Mouse (Mus musculus): ENCODE data around the gene Maml3.

Gene Maml3

GRCm38 (mm10) chr3:51953927-51954326 lies 150.9 kb downstream of the Maml3 start:
- DNase-seq (ENCODE audit: low spot score) = no peak

DNA sequence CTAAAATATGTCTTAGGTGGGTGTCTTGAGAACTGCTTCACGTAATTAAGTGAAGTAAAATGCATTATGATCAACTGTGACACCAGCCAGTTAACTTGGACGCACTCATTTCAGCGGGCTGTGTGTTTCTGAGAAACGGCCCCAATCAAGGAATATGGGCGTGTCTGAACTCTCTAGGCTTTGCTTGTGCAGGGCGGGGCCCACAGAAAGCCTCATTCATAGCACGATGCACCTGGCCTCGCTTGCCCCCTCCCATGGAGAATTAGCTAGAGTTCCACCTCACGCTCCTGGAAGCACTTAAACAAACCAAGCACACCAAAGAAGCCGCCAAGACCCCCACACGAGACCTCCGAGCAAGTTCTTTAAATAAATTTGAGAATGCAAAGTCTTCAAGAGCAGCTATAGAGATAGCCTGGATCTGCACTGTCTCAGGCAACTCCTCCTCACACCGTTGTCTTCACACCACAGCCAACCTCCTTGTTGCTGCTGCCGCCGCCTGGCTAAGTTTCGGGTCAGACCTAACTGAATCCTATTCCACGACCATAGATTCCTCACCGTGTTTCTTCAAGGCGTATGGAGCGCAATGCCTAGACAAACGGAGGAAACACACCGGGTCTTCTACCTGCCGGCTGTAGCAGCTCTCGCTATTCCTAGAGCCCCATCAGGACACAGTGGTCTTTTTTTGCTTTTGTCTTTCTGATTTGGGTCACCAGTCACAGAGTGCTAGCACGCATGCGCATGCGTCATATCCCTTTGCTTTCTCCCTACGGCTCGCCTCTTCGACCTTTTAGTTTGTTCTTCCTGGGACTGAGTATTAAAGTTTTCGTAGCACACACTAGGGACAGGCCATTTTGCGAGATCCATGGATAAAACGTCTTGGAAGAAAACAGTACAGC lies 151.9 kb downstream of the Maml3 start:
- no peak for DNase-seq (ENCODE audit: low spot score)

DNA sequence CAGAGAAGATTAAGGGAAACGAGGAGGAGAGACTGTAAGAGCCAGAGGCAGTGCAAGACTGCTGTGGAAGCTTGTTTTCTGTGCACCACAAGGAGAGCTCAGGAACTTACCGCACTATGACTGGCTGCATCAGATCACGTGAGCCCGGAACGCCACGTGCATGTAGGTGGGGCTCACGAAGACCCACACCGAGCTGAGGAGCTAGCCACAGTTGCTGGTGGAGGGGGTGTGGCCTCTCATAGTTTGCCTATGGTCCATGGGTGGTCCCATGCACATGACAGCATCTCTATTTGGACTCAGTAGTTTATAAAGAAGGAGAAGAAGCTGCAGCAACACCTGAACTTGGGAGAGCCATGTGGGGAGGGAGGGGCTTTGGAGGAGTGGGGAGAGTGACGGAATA lies 152.6 kb downstream of the Maml3 start:
- DNase-seq (ENCODE audit: low spot score) = no peak

DNA sequence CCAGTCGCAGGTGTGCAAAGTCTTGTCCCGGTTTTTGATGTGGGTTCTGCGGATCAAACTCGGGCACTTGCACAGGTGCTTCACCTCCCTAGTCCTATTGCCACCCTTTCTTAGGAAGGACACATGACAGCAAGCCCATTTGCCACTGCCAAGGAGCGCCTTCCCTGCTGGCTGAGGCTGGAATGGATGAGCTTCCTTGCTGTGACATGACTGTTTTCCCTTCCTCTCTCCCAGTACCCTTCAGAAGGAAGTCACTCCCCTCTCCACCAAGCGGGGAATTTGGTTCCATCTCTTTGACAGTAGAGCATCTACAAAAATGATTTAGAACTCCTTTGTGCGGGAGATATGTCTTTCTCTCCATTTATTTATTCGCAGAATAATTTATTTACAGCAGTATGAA lies 155.2 kb downstream of the Maml3 start:
- no peak for DNase-seq (ENCODE audit: low spot score)

DNA sequence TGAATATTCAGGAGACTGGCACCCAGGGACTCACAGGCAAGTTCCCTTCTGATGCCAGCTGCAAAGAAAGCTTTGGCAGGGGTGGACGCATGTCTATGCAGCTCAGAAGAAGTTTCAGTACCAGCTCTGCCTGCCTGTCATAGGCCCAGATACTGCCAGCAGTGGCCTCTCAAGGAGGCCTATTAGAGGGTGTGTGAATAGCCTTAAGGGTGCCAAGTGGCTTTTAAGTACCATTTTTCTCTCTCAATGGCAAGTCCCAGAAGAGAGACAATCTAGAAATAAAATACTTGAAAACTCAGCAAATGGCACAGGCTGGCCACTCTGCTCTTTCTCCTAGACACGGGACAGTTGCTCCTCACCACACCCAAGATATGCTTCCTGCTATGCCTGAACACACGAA lies 157.7 kb downstream of the Maml3 start:
- no peak for DNase-seq (ENCODE audit: low spot score)

DNA sequence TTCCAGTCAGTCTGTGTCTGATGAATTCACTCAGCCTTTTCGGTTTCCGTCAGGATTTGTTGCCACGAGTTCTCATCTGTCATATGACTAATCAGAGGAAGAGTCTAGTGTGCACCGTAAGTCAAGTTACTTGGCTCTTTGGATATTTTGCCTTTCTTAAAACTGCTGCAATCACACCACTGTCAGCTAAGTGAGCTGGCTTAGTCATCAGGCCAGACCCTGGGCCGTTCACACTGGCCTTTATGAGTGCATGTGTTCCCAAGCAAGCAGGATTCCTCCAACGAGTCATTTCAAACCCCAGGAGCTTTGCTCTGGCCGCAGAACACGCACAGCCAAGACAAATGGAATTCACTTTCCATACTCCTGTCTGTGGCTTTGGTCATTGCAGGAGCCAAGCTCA lies 161.2 kb downstream of the Maml3 start:
- DNase-seq (ENCODE audit: low spot score) = no peak

- DNase-seq (ENCODE audit: low spot score) = no peak
These were observed 163.1 kb downstream of the Maml3 start for GRCm38 (mm10) chr3:51941781-51942180.

- DNase-seq (ENCODE audit: low spot score) = no peak
These were observed 165.0 kb downstream of the Maml3 start for GRCm38 (mm10) chr3:51939864-51940263.

- DNase-seq (ENCODE audit: low spot score) = no peak
These were observed 165.8 kb downstream of the Maml3 start for GRCm38 (mm10) chr3:51939054-51939453.

GRCm38 (mm10) chr3:51937176-51937575 lies 167.7 kb downstream of the Maml3 start:
- no peak for DNase-seq (ENCODE audit: low spot score)

DNA sequence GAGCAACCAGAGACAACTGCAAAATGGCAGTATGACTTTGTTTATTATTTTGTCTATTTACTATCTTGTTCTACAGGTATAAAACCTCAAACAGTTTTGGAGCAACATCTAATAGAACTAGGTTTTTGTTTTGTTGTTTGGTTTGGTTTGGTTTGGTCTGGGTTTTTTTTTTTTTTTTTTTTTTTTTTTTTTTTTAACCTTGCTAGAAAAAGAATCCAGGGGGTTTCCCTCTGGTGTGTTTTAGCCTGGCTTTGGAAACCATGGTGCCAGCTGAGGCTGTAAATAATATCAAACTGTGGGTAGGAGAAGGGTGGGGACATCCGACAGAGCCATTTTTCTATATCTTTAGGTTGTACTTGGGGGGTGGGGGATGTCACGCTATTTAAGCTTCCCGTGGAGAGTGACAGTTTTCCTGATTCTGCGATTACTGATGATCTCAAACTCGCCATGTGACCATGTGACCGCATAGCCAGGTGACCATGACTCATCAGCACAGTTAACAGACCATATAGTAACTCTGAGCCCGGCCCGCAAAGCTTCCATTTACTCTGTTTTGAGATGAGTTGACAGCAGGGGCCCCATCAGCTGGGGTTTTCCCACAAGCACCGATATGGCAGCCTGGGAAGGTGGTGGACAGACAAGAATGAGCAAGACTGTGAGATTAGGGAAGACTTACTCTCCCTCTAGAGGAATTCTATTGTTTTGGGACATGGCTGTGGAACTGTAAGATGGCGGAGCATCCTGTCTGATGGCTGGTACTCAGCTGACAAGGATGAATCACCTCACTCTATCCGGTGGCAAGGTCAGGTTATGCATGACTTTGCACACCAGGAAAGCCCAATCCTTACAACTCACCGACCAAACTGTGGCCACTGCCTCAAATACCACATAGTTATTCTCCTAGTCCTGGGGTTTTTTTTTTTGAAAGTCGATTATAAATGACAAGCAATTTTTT lies 170.1 kb downstream of the Maml3 start:
- no peak for DNase-seq (ENCODE audit: low spot score)

GRCm38 (mm10) chr3:51928188-51928587 lies 176.7 kb downstream of the Maml3 start:
- DNase-seq (ENCODE audit: low spot score) = no peak

GRCm38 (mm10) chr3:51927591-51927990 lies 177.3 kb downstream of the Maml3 start:
- DNase-seq (ENCODE audit: low spot score) = no peak

DNA sequence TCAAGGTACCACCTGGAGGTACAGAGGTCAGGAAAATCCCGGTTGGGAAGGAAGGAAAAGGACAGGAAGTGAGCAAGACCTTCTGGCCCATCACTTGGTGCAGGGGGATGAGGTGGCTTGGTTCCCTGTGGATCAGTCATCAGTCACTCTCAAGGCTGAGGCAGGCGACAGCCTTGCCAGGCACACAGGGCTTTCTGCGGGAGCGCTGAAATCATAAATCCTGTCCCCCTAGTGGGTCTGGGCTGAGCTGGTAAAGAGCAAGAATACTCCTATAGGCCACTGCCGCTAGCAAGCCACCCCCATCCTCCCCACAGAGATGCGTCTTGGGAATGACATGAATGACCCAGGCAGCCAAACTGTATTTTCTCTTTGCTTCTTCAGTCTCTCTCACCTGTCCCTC lies 177.8 kb downstream of the Maml3 start:
- no peak for DNase-seq (ENCODE audit: low spot score)

DNA sequence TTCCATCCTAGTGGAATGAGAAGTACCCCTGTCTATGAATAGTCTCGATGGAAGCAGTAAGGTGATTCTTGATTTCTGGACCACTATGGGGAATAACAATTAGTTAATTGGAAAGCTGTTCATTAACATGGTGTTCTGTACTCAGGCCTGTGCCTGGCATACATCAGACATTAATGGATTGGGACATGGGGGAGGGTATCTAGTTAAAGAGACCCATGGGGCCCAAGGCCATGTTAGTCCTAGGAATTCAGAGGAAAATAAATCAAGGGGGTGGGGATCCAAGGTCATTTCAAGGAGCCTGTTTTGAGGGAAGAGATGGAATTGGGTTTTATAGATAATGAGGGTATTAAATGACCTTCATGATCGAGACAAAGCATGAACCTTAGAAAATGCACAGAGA lies 179.1 kb downstream of the Maml3 start:
- DNase-seq (ENCODE audit: low spot score) = no peak

GRCm38 (mm10) chr3:51924636-51925035 lies 180.2 kb downstream of the Maml3 start:
- DNase-seq (ENCODE audit: low spot score) = no peak

DNA sequence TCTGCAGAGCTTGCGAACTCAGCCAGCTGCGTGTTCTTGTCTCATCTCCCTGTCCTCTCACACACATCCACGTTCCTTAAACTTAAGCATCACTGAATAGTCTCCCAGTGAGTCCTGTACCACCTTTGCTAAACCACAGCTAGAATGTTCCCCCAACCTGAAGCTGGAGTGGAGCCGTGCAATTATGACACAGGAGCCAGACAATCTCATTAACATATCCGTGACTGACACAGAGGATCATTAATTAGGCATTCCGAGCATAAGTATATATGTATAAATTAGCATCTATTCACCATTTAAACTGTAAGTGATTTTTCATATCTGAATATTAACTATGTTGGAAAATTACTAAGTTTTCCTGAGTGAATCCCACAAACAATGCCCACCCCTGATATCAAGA lies 181.1 kb downstream of the Maml3 start:
- no peak for DNase-seq (ENCODE audit: low spot score)

DNA sequence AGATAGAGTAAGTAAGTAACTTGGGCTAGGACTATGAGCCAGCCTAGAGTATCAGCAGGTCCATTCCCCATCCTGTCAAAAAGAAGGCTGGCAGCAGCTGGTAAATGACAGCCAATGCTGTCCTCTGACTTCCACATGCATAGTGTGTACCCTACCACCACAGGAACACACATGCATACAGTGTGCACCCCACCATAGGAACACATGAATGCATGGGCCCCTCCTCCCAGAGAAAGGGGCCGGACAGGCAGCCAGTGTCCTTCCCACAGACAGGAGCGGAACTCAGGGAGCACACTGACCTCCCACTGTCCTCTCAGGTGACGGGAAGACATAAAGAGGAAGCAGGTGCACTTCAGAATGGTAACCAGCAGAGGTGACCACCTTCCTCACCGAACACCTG lies 188.0 kb downstream of the Maml3 start:
- DNase-seq (ENCODE audit: low spot score) = no peak

- peak; percentile 58 for DNase-seq (ENCODE audit: low spot score)
These were observed 188.6 kb downstream of the Maml3 start for GRCm38 (mm10) chr3:51916060-51916870.

GRCm38 (mm10) chr3:51915415-51915814 lies 189.5 kb downstream of the Maml3 start:
- no peak for DNase-seq (ENCODE audit: low spot score)

- no peak for DNase-seq (ENCODE audit: low spot score)
These were observed 190.0 kb downstream of the Maml3 start for GRCm38 (mm10) chr3:51914900-51915299.

DNA sequence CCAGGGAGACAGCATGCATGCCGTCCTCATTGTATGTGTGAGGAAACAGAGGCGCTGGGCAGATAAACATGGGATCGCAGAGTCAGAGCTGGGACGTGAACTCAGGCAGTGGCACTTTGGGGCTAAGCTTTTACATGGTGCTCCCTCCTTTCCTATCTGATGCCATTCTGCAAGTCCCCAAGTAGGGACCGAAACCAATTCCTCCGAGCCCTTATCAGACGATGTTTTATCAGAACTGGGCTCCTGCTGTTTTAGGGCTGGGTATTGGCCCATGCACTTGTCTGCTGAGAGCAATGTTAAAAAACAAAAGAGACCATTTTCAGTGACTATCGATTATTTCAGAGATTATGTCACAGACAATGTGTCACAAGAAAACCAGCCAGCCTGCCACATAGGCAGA lies 191.4 kb downstream of the Maml3 start:
- DNase-seq (ENCODE audit: low spot score) = no peak
